Mouse (Mus musculus) heart, postnatal 36 days (tissue): ENCODE measurements around the gene Fam219b. TPM values are rescaled to one million over a fixed set of nuclear protein-coding genes. Genes with fewer than 3 reads are reported as not detected.

Experiments
- DNase-seq, 2 experiments: peaks; one replicate each; pipeline ENCODE4 v3.0.0; 2021 to 2022
- intact Hi-C: fragments of 180-260 bp; cut with DNase I; formaldehyde crosslinking; loops from one replicate; pipeline ENCODE4 v1.15.1; 2025
- total RNA-seq, 2 experiments: library from RNA; stranded (reverse); gene quantifications; 2 replicates each; pipeline ENCODE4 v1.2.3; 2021

The Fam219b gene
- 1 to 10 TPM; 7.2 to 8.3 TPM for total RNA-seq

DNA sequence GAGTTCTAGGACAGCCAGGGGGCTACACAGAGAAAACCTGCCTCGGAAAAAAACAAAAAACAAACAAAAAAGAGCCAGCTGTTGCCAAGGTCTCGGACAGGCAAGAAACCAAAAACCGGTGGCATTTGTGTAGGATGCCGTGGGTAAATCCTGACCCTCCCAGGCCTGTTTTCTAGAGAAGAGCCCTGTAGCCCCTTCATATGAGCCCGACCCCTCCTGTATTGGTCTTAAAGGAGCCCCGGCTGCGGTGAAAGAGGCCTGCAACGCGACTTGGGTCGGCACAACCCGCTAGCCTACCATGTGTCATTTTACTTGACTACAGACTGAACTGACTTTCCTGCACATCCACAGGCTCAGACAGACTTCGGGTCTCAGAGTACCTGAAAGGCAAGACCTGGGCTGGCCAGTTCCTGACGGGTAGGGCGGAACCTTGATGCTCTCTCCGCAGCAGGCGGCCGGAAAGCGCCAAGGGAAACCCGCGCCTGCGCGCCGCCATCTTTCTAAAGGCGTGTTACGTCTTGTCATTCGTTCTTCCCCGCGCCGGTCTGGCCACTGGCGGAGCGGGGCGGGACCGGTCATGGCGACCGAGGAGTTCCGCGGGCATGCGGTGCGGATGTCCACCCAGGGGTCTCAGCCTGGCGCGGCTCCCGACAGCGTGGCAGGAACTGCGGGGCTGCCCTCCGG is at the start of gene Fam219b:
TSS of gene Fam219b (plus strand) at position 485 of the 684 bp plus-strand sequence.
- peak; percentile 88 to 89 for DNase-seq
- intact Hi-C loops: no loop called here

DNA sequence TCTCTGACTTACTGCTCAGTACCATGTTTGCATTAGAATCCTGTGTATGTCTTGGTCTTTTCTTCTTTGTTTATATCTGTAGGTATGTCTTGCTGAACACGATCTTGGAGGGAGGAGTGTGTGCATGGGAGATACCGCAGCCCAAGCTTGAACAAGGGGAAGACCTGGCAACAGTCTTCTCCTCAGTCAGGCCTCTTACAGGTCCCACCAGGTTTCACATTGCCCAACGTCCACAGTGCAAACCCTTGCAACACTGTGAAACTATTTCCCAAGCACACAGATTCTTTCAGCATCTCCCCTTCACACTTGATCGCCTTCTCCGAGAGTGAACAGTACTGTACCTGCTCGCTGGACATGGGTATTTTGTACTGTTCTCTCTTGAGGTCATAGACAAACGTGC is 49.5 kb upstream of the Fam219b start:
- intact Hi-C loops: no loop called here
- DNase-seq: no peak

DNA sequence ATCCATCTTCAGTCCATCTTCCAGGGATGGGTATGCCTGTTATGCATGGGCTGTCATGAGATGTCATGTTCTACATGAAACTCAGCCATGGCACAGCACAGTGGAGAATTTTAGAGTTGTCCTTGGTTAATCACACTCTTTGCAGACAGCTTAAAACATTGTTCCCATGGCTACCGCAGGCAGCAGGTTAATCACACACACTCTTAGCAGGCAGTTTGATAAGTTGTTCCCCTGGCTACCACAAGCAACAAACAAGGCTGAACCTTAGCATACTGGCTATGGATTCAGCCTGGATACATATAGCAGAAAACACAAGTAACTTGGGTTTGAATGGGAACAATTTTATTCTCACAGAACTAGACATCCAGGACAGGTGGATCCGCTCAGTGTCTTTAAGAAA is 43.8 kb upstream of the Fam219b start:
- no peak for DNase-seq

DNA sequence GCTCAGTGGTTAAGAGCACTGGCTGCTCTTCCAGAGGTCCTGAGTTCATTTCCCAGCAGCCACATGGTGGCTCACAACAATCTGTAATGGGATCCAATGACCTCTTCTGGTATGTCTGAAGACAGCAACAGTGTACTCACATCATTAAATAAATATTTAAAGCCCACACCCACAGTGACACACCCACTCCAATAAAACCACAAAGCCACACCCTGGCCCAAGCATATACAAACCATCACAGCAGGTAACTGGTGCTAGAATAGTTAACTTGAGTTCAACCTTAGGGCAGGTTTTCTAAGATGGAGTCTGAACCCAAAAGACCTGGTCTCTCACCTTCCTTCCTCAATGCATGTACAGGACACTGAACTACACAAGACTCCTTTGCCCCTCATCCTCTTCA is 42.4 kb upstream of the Fam219b start:
- no peak for DNase-seq
- intact Hi-C loops: no loop called here

More for the DNA sequence above, 43.8 kb upstream of the Fam219b start:
- intact Hi-C loops: no loop called here

DNA sequence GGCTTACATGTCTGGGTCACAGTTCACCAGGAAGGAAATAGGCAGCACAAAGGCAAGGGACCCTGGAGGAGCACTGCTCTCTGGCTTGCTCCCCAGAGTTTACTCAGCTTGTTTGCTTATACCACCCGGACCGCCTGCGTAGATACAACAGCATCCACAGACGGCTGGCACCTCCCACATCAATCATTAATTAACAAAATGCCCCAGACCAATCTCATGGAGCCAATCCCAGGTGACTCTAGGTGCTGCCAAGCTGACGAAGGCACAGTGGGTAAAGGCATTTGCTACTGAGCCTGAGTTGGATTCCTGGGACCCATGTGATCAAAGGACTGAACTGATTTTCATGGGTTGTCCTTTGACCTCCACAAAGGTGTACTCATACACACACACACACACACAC is 40.1 kb upstream of the Fam219b start:
- no peak for DNase-seq
- intact Hi-C loops: no loop called here

DNA sequence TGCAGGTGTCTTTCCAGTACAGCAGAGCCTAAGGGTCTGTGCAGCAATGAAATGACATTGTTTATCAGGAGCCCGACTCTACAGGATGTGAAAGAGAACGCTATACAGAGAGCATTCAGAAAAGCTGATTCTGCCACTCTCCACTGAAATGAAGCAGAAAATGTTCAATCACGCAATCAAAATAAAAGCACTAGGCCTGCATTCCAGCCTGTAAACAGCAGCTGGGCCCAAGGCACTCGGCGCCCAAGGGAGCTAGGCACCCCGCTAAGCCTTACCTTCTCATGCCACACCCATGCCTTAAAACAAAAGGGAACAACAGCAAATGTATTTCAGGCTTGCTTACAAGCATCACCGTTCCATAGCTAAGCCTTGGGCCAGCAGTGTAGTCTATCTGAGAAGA is 38.8 kb upstream of the Fam219b start:
- intact Hi-C loops: no loop called here
- DNase-seq: no peak

DNA sequence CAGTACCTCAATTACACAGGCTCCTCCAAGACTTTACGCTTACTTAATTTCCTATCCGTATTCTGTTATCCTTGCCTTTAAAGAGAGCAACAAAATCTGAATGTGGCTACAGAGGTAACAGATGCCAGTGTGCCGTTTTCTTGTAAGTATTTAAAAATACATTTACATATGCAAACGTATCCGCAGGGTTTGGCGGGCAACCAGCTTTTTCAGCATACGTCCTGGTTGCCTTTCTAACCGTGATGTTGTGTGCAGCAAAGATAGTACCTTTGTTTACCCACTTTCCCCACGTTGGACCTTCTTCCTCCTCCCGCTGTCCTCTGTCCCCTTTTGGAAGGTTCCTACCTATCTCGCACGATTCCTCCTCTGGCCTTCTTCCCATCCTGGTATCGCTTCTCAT is 35.9 kb upstream of the Fam219b start:
- DNase-seq: no peak
- intact Hi-C loops: no loop called here

DNA sequence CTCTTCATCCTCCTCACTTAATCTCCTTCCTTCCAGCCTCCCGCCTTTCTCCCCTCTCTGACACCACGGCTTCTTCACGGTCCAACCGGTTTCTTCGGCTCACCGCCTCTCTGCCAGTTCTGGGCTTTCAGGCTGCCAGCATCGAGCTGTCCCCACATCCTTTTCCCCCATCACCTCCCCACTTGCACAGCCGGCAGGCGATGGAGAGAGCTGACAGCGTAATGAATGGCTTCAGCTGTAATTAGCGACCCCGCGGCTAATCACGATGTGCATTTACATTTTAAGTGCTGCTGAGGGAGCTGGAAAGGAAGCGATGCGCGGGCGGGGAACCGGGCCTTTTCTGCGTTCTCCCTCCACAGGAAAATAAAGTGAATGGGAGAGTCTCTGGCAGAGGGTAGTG is 35.5 kb upstream of the Fam219b start:
- intact Hi-C loops: no loop called here

DNA sequence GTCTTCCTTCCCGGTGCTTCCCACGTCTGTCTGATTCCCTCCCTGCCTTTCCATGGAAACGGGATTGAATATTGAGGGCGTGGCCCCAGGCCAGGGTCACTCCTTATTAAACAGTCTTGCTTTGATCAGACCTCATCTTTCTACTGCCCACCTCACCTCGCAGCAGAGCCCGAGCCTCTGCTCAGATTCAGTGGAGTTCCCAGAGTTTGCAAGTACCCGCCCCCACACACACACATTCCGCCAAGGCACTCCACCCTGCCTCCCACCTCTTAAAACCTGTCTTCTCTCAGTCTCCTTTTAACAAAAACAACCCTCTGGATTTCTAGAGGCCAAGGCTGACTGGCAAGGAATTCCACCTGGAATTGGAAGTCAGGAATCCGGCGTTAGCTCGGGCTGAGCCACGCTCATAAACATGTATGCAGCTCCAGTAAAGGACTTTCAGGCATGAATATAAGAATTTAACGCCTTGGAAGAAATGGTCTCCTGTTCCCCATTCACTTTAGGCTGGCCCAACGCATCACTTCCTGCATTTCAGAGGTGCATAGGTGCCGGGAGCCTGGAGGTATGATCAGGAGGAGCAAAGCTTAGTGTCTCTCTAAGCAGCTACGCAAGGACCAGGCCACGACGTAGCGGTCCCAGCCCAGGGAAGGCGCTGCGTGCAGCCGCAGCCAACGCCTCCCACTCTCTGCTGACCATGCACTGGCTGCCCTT is 34.3 kb upstream of the Fam219b start:
- DNase-seq: peak in 1 of 2 experiments; percentile 33
- intact Hi-C loops: no loop called here

More for the DNA sequence above, 35.5 kb upstream of the Fam219b start:
- no peak for DNase-seq

DNA sequence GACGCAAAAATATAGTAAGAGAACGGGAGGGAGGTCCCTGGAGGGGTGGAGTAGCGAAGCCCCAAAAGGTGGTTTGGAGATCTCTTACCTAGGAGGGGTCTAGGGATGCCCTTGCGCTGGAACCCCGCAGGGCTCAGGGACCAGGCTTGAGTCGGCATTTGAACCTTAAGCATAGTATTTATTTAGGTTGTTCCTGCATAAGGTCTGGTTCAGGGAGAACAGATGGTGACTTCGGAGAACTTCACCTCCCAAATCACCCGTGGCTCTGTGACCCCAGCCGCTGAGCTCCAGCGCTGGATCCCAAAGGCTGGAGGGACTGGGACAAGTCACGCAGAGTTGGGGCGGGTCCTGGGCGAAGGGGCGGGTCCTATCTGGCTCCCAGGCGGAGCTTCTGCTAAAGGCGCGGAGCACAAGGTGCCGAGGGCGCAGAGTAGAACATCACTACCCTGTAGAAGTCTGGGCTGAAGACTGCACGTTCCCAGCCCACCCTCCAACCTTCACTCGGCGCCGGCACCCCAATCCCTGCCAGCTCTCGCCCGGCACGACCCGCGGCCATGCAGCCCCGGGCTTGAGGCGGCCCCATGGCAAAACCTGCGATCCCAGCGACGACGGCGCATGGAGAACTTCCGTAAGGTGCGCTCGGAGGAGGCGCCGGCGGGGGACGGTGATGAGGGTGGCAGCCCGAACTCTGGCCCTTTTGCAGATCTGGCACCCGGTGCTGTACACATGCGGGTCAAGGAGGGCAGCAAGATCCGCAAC is 33.5 kb upstream of the Fam219b start, which contains the start of gene Rpp25:
TSS of gene Rpp25 (plus strand) at position 405 of the 759 bp plus-strand sequence.
- intact Hi-C loops: no loop called here
- DNase-seq: peak; percentile 70

DNA sequence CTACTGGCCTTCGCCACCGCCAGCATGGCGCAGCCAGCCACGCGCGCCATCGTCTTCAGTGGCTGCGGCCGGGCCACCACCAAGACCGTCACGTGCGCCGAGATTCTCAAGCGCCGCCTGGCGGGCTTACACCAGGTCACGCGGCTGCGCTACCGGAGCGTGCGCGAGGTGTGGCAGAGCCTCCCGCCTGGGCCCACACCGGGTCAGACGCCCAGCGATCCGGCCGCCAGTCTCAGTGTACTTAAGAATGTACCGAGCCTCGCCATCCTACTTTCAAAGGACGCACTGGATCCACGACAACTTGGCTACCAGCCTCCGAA is 33.0 kb upstream of the Fam219b start:
- intact Hi-C loops: no loop called here
- peak; percentile 57 to 63 for DNase-seq

DNA sequence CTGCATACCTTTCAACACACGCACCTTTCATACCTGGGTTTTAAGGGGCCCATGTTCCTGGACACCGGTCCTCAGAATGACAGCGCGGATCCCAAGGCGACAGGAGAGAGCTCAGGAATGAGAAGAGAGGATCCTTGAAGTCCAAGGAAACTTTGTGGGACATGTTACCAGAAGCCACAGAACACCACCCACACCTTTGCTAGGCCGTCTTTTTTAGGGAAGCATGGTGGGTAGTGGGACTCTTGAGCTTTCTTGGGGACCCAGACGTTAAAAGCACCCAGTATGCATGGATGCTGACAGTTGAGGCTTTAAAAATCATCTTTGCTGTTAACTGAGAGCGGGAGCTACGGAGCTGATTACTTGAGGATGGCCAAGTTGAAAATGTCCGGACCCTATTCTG is 32.4 kb upstream of the Fam219b start:
- DNase-seq: no peak
- intact Hi-C loops: no loop called here

DNA sequence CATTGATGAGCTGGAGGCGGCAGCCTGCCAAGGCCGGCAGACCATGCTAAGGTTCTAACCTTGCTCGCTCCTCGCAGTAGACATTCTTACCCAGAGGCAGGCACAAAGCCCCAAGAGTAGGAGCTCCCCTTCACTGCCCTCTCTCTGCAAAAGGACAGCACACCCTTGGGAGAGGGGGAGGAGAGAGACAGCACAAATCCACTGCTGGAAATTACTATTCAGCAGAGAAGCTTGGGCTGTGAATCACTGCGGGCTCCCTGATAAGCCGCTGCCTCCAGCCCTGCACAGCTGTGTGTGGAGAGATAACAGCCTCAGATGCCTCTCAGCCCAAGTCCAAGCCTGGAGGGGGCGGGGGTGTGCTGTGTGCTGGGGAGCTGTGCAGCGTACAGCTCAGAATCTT is 31.6 kb upstream of the Fam219b start:
- peak; percentile 60 to 63 for DNase-seq
- intact Hi-C loops: no loop called here

DNA sequence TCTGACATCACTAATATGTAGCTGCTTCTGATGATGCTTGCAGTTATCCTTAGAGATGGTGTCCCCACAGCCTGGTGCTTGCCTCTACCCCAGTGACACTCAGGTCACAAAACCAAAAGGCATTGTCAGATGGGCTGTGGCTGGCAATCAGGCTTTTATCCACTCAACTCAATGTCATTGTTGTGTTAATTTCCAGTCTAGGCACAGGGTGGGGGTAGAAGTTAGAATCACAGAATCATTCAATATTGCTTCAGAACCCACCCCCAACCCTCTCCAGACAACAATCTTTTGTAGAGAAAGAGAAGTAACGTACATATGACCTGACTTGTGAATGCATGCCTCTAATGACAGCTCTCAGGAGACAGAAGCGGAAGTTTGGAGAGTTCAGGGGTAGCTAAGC is 26.8 kb upstream of the Fam219b start:
- DNase-seq: no peak
- intact Hi-C loops: no loop called here

DNA sequence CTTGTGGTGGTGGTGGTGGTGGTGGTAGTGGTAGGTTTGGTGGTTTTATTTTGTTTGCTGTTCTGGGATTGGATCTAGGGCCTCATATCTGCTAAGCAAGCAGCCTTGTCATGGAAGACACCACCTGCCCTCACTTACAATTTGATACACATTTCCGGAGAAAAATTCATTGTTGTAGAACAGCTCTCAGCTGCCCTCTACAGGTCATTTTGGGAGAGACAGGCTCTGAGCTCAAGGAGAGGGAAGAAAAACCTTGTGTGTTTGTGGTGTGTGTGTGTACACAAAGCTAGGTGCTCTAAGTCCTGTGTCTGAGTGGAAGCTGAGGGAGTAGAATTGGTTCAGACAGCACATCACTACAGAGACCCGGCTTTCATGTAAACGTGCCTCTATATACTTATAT is 20.2 kb upstream of the Fam219b start:
- intact Hi-C loops: loop anchor here (1.0 to 5.0 kb wide), 3 partner anchors 32 to 310 kb away; no protein-coding TSS in a partner anchor
- peak; percentile 68 to 78 for DNase-seq

DNA sequence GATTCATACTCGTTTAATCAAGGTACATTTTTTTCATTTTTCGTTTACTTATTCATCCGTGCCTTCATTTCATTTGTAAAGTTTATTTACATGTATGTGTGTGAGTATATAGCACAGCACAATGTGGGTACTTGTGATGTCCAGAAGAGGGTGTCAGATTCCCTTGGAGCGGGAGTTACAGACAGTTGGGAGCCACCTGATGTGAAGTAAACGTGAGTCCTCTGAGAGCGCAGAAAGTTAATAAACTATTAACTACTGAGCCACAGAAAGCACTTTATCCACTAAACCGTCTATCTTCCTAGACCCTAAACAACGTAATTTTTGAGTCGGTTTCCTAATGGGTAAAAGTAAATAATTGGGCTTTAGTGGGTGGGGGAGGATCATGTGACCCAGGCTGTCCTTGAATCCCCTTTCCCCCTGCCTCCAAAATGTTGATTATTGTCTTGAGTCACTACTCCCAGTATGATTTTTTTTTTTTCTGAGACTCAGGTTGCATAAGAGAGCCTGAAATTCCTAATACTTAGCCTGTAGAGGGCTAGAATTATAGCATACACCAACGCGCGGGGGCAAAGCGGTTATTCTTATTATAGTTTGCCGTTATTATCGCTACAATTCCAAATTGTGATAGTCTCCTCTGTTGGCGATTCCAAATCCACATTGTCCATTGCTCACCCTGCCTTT is 16.8 kb upstream of the Fam219b start:
- intact Hi-C loops: loop anchor here (5.0 to 10.0 kb wide), 3 partner anchors 122 to 446 kb away; partner anchors contain the start of gene Sin3a
- DNase-seq: no peak

DNA sequence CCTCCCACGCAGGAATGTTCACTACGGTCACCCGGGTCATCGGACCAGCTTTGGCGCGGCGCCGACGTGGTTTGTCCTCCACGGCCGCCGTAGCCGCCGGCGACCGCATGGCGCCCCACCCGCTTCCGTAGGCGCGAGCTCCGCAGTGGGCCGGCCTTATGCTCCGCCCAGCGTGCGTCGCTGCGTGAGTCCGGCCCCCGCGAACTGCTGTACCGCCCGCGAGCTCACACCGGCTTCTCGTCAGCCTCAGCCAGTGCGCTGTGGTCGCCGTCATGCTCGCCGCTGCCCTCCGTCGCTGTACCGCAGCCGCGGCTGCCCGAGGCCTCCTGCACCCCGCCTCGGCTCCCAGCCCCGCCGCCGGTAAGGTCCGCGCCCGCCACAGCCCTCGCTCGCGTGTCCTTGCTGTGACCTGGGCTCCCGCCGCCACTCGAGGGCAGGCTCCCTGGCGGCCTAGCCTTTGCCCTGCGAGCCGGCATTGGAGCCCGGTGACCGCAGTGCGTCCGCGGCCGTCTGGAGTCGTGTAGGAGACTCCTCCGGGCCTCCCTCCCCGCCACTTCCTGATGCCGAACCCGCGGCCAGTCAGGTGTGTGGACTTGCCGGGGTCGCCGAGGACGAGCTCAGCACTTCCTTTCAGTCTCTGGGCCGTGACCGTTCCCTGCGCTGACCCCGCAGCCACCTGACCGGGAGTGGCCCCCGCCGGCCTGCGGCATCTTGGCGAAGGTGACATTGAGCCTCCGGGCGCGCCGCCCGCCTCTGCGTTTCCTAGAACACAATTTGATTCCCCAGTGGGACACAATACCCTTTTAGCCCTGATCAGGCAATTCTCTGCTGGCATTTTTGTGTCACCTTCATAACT is 16.0 kb upstream of the Fam219b start, which contains the start of gene Cox5a:
TSS of gene Cox5a (plus strand) at position 219 of the 856 bp plus-strand sequence.
- intact Hi-C loops: loop anchor here (5.0 to 10.0 kb wide), 3 partner anchors 121 to 446 kb away; partner anchors contain the start of gene Sin3a
- DNase-seq: peak; percentile 97

DNA sequence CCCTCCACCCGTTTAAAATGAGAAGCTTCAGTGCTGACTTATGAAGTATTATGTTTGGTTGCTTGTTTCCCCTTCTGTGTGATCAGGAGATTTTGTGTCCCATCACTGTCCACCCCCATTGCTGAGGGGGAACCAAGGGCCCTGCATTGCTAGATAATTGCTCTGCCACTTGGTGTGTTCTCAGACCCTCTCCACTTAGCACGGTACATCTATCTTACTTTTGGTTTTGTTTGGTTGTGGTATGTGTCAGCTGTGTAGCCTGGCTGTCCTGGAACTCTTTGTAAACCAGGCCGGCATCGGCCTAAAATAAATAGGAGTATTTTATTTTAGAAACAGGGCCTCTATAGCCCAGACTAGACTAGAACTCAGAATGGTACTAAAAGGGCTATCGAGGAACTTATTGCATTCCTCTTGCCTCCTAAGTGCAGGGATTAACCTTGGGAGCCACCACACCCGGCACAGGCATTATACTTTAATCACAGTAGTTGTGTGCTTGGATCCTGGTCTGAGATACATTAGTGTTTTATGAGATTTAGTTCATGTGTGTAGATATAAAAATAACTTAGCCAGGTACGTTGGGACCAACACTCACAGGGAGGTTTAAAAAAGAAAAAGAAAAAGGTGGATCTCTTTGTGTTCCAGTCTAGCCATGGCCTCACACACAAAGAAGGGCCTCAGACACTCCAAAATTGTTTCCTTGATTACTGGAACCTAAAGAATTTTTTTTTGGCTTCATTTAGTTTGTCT is 15.0 kb upstream of the Fam219b start:
- DNase-seq: no peak
- intact Hi-C loops: loop anchor here (2.0 to 10.0 kb wide), 4 partner anchors 120 to 447 kb away; partner anchors contain the start of gene Sin3a

DNA sequence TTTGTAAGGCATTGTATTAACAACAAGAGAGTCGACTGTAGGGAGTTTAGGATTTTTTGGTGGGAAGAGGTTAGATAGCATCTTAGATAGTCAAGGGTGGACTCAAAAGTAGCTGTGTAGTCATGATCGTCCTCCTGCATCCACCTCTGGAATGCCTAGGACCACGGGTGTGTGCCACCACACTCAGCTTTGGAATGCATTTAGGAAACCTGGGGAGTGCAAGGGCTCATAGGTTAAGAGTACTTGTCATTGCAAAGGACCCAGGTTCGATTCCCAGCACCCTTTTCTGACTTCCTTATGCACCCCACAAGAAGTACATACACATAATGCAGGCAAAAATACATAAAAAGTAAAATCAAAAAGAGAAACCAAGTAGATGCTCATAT is 14.5 kb upstream of the Fam219b start:
- no peak for DNase-seq
- intact Hi-C loops: loop anchor here (2.0 to 10.0 kb wide), 4 partner anchors 119 to 448 kb away; partner anchors contain the start of gene Sin3a
